Mouse (Mus musculus) MEL (cell line): Measurements from ENCODE around the gene Zcchc9. TPM values are rescaled to one million over a fixed set of nuclear protein-coding genes. Genes with fewer than 3 reads are reported as not detected.

Experiments
- DNase-seq: peaks from one replicate; pipeline ENCODE4 v3.0.0; 2011; ENCODE audit warnings: low read depth, low spot score
- H3K27ac ChIP-seq: 2 replicates; pipeline ENCODE4 v1.5.1; 2012; ENCODE audit warnings: low read depth, mild to moderate bottlenecking, control low read depth, low read length, moderate library complexity; ENCODE audit not compliant: control insufficient read depth
- H3K27me3 ChIP-seq, 2 experiments: fragments of 150-350 bp in 1 of 2; sonication (generic) in 1 of 2; 2 replicates each; pipeline ENCODE4 v1.6.1; 2012; ENCODE audit warnings: low read length in 2 of 2, mild to moderate bottlenecking in 2 of 2, improper control_type of control experiment in 1 of 2, moderate library complexity in 1 of 2; ENCODE audit not compliant: insufficient read depth in 2 of 2, control insufficient read depth in 1 of 2
- H3K36me3 ChIP-seq, 2 experiments: 2 replicates each; pipeline ENCODE4 v1.6.1; 2012 to 2014; ENCODE audit warnings: low read length in 2 of 2, improper control_type of control experiment in 1 of 2, inconsistent platforms in 1 of 2, mild to moderate bottlenecking in 1 of 2; ENCODE audit not compliant: insufficient read depth in 2 of 2, control insufficient read depth in 1 of 2
- H3K4me1 ChIP-seq, 2 experiments: fragments of 150-350 bp in 1 of 2; sonication (generic) in 1 of 2; 2 replicates each; pipeline ENCODE4 v1.6.1; 2012; ENCODE audit warnings: low read length in 2 of 2, improper control_type of control experiment in 1 of 2, mild to moderate bottlenecking in 1 of 2; ENCODE audit not compliant: insufficient read depth in 2 of 2, control insufficient read depth in 1 of 2
- H3K4me3 ChIP-seq, 2 experiments: fragments of 150-350 bp in 1 of 2; sonication (generic) in 1 of 2; 2 replicates each; pipeline ENCODE4 v1.5.1; 2012; ENCODE audit warnings: low read depth in 2 of 2, low read length in 2 of 2, mild to moderate bottlenecking in 2 of 2, moderate library complexity in 2 of 2, control low read depth in 1 of 2, improper control_type of control experiment in 1 of 2; ENCODE audit not compliant: control insufficient read depth in 1 of 2, insufficient read depth in 1 of 2
- H3K79me2 ChIP-seq: 2 replicates; pipeline ENCODE4 v1.6.1; 2012; ENCODE audit warnings: mild to moderate bottlenecking, low read length, moderate library complexity; ENCODE audit not compliant: control insufficient read depth, poor library complexity, insufficient read depth
- H3K9ac ChIP-seq: 2 replicates; pipeline ENCODE4 v1.6.1; 2012; ENCODE audit warnings: low read depth, mild to moderate bottlenecking, control low read depth, low read length, moderate library complexity; ENCODE audit not compliant: control insufficient read depth, poor library complexity, severe bottlenecking
- H3K9me3 ChIP-seq: fragments of 150-350 bp; sonication (generic); replicated peaks from 2 replicates; pipeline ENCODE4 v1.6.1; 2012; ENCODE audit warnings: mild to moderate bottlenecking, low read length, improper control_type of control experiment, moderate library complexity; ENCODE audit not compliant: insufficient read depth
- CHD1 ChIP-seq: IDR thresholded peaks from 2 replicates; pipeline ENCODE4 v1.6.1; 2012; ENCODE audit warnings: low read depth, mild to moderate bottlenecking, inconsistent platforms, low read length, improper control_type of control experiment
- ELF1 ChIP-seq: IDR thresholded peaks from 2 replicates; pipeline ENCODE4 v1.6.1; 2014; ENCODE audit warnings: low read depth, mild to moderate bottlenecking, inconsistent platforms, low read length, improper control_type of control experiment, moderate library complexity
- EP300 ChIP-seq, 2 experiments: IDR thresholded peaks; 2 replicates each; pipeline ENCODE4 v1.6.1; 2011; ENCODE audit warnings: improper control_type of control experiment in 2 of 2, low read length in 2 of 2, low read depth in 1 of 2, mild to moderate bottlenecking in 1 of 2
- ETS1 ChIP-seq: IDR thresholded peaks from 2 replicates; pipeline ENCODE4 v1.6.1; 2012; ENCODE audit warnings: low read depth, mild to moderate bottlenecking, inconsistent platforms, low read length, improper control_type of control experiment, moderate library complexity
- GABPA ChIP-seq: IDR thresholded peaks from 2 replicates; pipeline ENCODE4 v1.6.1; 2012; ENCODE audit warnings: low read depth, mild to moderate bottlenecking, inconsistent platforms, low read length, improper control_type of control experiment, moderate library complexity
- GATA1 ChIP-seq: IDR thresholded peaks from 2 replicates; pipeline ENCODE4 v1.6.1; 2011; ENCODE audit warnings: low read depth, low read length, improper control_type of control experiment
- KAT2A ChIP-seq: conservative IDR thresholded peaks from 2 replicates; pipeline ENCODE4 v1.6.1; 2012; ENCODE audit warnings: low read depth, low read length, improper control_type of control experiment, inconsistent platforms
- MAX ChIP-seq: IDR thresholded peaks from 2 replicates; pipeline ENCODE4 v1.6.1; 2011; ENCODE audit warnings: low read length, improper control_type of control experiment
- MAZ ChIP-seq: IDR thresholded peaks from 2 replicates; pipeline ENCODE4 v1.6.1; 2012; ENCODE audit warnings: low read depth, mild to moderate bottlenecking, inconsistent platforms, low read length, improper control_type of control experiment
- MEF2A ChIP-seq: IDR thresholded peaks from 2 replicates; pipeline ENCODE4 v1.6.1; 2014; ENCODE audit warnings: low read depth, mild to moderate bottlenecking, inconsistent platforms, low read length, improper control_type of control experiment; ENCODE audit not compliant: poor library complexity, insufficient replicate concordance, severe bottlenecking; ENCODE audit errors: extremely low read depth
- MXI1 ChIP-seq: IDR thresholded peaks from 2 replicates; pipeline ENCODE4 v1.6.1; 2011; ENCODE audit warnings: mild to moderate bottlenecking, low read depth, low read length, improper control_type of control experiment
- MYB ChIP-seq: IDR thresholded peaks from 2 replicates; pipeline ENCODE4 v1.6.1; 2011; ENCODE audit warnings: mild to moderate bottlenecking, low read depth, low read length, improper control_type of control experiment
- MYC ChIP-seq: IDR thresholded peaks from 2 replicates; pipeline ENCODE4 v1.6.1; 2011; ENCODE audit warnings: low read depth, mild to moderate bottlenecking, low read length, improper control_type of control experiment, moderate library complexity
- NELFE ChIP-seq: IDR thresholded peaks from 2 replicates; pipeline ENCODE4 v1.6.1; 2011; ENCODE audit warnings: low read depth, low read length, improper control_type of control experiment
- POLR2A ChIP-seq, 2 experiments: IDR thresholded peaks; 2 replicates each; pipeline ENCODE4 v1.6.1; 2011 to 2012; ENCODE audit warnings: low read length in 2 of 2, mild to moderate bottlenecking in 2 of 2, control low read depth in 1 of 2, improper control_type of control experiment in 1 of 2, low read depth in 1 of 2, moderate library complexity in 1 of 2; ENCODE audit not compliant: control insufficient read depth in 1 of 2, insufficient read depth in 1 of 2, poor library complexity in 1 of 2
- POLR2AphosphoS2 ChIP-seq: IDR thresholded peaks from 2 replicates; pipeline ENCODE4 v1.6.1; 2011; ENCODE audit warnings: low read length, improper control_type of control experiment
- POLR2AphosphoS5 ChIP-seq: IDR thresholded peaks from 2 replicates; pipeline ENCODE4 v1.6.1; 2012; ENCODE audit warnings: low read depth, borderline replicate concordance, mild to moderate bottlenecking, inconsistent platforms, low read length, moderate library complexity, mixed read lengths
- RAD21 ChIP-seq: IDR thresholded peaks from 2 replicates; pipeline ENCODE4 v1.6.1; 2011; ENCODE audit warnings: mild to moderate bottlenecking, low read depth, low read length, improper control_type of control experiment
- SMC3 ChIP-seq: IDR thresholded peaks from 2 replicates; pipeline ENCODE4 v1.6.1; 2011; ENCODE audit warnings: low read depth, low read length, improper control_type of control experiment
- TAL1 ChIP-seq: IDR thresholded peaks from 2 replicates; pipeline ENCODE4 v1.6.1; 2012; ENCODE audit warnings: mild to moderate bottlenecking, inconsistent platforms, low read length, moderate library complexity, mixed read lengths
- TBP ChIP-seq: IDR thresholded peaks from 2 replicates; pipeline ENCODE4 v1.8.0; 2011; ENCODE audit warnings: low read depth, low read length, improper control_type of control experiment
- TCF12 ChIP-seq: IDR thresholded peaks from 2 replicates; pipeline ENCODE4 v1.6.1; 2014; ENCODE audit warnings: low read depth, mild to moderate bottlenecking, inconsistent platforms, low read length, improper control_type of control experiment, moderate library complexity
- USF1 ChIP-seq: IDR thresholded peaks from 2 replicates; pipeline ENCODE4 v1.6.1; 2014; ENCODE audit warnings: low read depth, mild to moderate bottlenecking, inconsistent platforms, low read length, improper control_type of control experiment, moderate library complexity
- ZC3H11A ChIP-seq: IDR thresholded peaks from 2 replicates; pipeline ENCODE4 v1.6.1; 2012; ENCODE audit warnings: low read depth, mild to moderate bottlenecking, inconsistent platforms, low read length, improper control_type of control experiment
- ZKSCAN1 ChIP-seq: IDR thresholded peaks from 2 replicates; pipeline ENCODE4 v1.6.1; 2012; ENCODE audit warnings: low read depth, mild to moderate bottlenecking, inconsistent platforms, low read length, improper control_type of control experiment, moderate library complexity
- ZMIZ1 ChIP-seq: IDR thresholded peaks from 2 replicates; pipeline ENCODE4 v1.6.1; 2012; ENCODE audit warnings: low read depth, mild to moderate bottlenecking, inconsistent platforms, low read length, improper control_type of control experiment, moderate library complexity
- ZNF384 ChIP-seq: IDR thresholded peaks from 2 replicates; pipeline ENCODE4 v1.6.1; 2012; ENCODE audit warnings: low read depth, mild to moderate bottlenecking, inconsistent platforms, low read length, improper control_type of control experiment
- polyA plus RNA-seq, 2 experiments: library from polyadenylated mRNA; stranded (reverse) in 1 of 2; unstranded in 1 of 2; fragments of >175 nt in 1 of 2; fragments of >200 nt in 1 of 2; gene quantifications; 2 replicates each; pipeline versions ENCODE4 v1.2.1 to v1.2.4; 2012; ENCODE audit warnings: low replicate concordance in 2 of 2, low read depth in 1 of 2; ENCODE audit not compliant: insufficient read length in 2 of 2, insufficient read depth in 1 of 2, missing spikeins in 1 of 2
- total RNA-seq: library from RNA; depleted of rRNA; stranded (reverse); fragments of 300-350 nt; gene quantifications from 2 replicates; pipeline ENCODE4 v1.2.3, GENCODE M21; 2012

The Zcchc9 gene
- total and polyA plus RNA-seq, 3 experiments, result 27.5 to 191 (median 37.3) TPM

DNA sequence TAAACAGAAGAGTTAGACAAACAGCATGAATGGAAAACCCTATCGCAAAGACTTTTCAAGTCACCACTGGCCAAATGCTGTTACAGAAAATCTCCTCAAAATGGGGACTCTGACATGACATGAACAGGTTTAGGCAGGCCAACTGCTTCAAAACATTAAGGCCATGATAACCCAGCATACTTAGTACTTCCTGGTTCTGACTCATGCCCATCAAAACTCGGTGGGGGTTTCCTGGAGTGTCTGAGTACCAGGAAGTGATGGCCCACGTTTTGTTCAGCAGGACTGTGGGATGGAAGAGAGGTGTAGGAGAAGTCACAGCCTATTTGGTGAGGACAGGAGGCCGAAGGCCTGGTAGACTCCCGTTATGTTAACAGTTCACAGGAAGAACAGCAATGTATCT lies 5.8 kb downstream of the Zcchc9 start:
- Histone ChIP-seq H3K27ac (no peak overlapping the region), H3K36me3 (peaks cover 12 to 27% of the 10 kb centered on the region in 2 experiments)
- peak; percentile 29 for DNase-seq

DNA sequence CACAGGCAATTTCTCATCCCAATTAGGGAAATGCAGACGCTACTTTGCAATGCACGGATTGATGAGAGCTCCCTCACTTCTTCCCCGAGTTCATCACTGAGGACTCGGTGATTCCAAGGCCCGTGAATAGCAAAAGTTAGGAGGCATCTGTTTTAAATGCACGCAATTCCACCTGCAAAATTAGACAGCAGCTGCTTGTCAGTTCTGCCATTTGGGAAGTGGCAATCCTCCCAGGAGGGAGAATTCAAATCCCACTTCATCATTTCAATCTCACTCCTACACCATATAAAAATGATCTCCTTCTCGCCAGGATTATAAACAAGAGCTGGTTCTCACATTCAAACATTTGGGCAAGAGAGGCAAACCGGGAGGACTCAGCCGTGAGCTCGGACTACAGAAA lies 10.1 kb downstream of the Zcchc9 start:
- H3K27ac ChIP-seq, result no peak overlapping the region
- H3K27me3 ChIP-seq, result no peaks in the 10 kb centered on the region
- no peak overlapping the region for H3K9ac ChIP-seq
- no peak for DNase-seq
- no peak for TF ChIP-seq POLR2A (IDR thresholded peaks at IDR 0.05; ENCODE audit: control insufficient read depth in 1 of 2, insufficient read depth in 1 of 2, low read depth in 1 of 2, low read length in 2 of 2, poor library complexity in 1 of 2)
- TF ChIP-seq POLR2AphosphoS5, result no peak
- no peak for TF ChIP-seq MAZ
- no peak for TF ChIP-seq TAL1
- TF ChIP-seq TCF12, result no peak
- no peak for TF ChIP-seq TBP
- no peak for TF ChIP-seq MYB
- TF ChIP-seq MEF2A, result no peak
- TF ChIP-seq GABPA, result no peak
- no peak for TF ChIP-seq USF1
- no peak for TF ChIP-seq ELF1
- no peak for TF ChIP-seq SMC3
- no peaks in the 10 kb centered on the region for H3K4me1 ChIP-seq
- no peaks in the 10 kb centered on the region for H3K9me3 ChIP-seq
- no peaks in the 10 kb centered on the region for H3K79me2 ChIP-seq
- no peak overlapping the region for H3K4me3 ChIP-seq
- H3K36me3 ChIP-seq, result peaks cover 0 to 19% of the 10 kb centered on the region in 2 experiments; a peak in 2 of 4 replicates

More for the DNA sequence above, 5.8 kb downstream of the Zcchc9 start:
- Histone ChIP-seq H3K79me2 (peaks cover 15% of the 10 kb centered on the region), H3K27me3 (no peaks in the 10 kb centered on the region), H3K9me3 (no peaks in the 10 kb centered on the region), H3K4me1 (peaks cover 0 to 5% of the 10 kb centered on the region in 2 experiments; a peak in 1 of 4 replicates), H3K9ac (no peak overlapping the region), H3K4me3 (no peak overlapping the region)
- no peak for TF ChIP-seq POLR2AphosphoS5
- TF ChIP-seq MYB, result no peak
- TF ChIP-seq EP300 (IDR thresholded peaks at IDR 0.05; ENCODE audit: low read depth in 1 of 2, low read length in 2 of 2), result no peak
- TF ChIP-seq GATA1, result no peak
- no peak for TF ChIP-seq ZMIZ1
- TF ChIP-seq ZKSCAN1, result no peak
- no peak for TF ChIP-seq ZC3H11A
- no peak for TF ChIP-seq ZNF384
- no peak for TF ChIP-seq TCF12
- TF ChIP-seq ETS1, result no peak
- no peak for TF ChIP-seq MAX
- no peak for TF ChIP-seq KAT2A
- TF ChIP-seq CHD1, result no peak
- TF ChIP-seq MXI1, result no peak
- TF ChIP-seq MYC, result no peak
- no peak for TF ChIP-seq NELFE
- no peak for TF ChIP-seq POLR2AphosphoS2
- TF ChIP-seq MEF2A, result no peak
- TF ChIP-seq RAD21, result no peak
- TF ChIP-seq TAL1, result no peak
